Comparison of ENCODE assay signal across 8 mouse cellular contexts in the genomic region with DNA sequence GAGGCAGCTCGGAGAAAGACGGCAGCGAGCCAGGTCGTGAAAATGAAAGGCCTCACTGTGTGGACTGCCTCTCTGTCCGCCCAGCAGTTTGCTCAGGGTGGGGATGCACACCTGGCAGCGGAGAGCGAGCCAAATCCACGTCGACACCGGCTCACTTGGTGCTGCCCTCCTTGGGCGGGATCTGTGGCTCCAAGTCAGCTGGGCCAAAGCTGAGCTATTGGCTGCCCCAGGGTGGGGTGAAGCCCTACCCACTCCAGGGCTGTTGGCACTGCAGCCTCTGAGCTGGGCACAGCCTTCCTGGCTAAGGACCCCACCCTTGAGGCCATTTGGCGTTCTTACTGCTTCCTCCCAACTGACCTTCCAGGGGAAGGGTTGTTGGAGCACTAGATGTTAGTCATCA. TPM values are rescaled to one million over a fixed set of nuclear protein-coding genes. Genes with fewer than 3 reads are reported as not detected.
A peak's percentile ranks its signal among the peaks of the same experiment; 100 is the strongest.
DNase-seq lines count a peak whose midpoint lies in the region; ATAC-seq and TF ChIP-seq lines count a peak whose summit lies in the region.

No protein-coding gene starts in this region.

- intact Hi-C loops in heart, adult 2 months (cut with DNase I), result loop anchor here (5.0 kb wide), 1 partner anchor 88 kb away; a partner anchor contains a TSS
- intact Hi-C loops in heart, postnatal 25 days (cut with DNase I), result loop anchor here (5.0 kb wide), 1 partner anchor 88 kb away; a partner anchor contains a TSS

- peak overlapping the region; percentile 61 for H3K9ac ChIP-seq in heart, adult 2 months (ENCODE audit: low read depth, low read length)
- peak overlapping the region; percentile 82 for H3K9ac ChIP-seq in liver, embryonic 15.5 days
- H3K9ac ChIP-seq in neural tube, embryonic 12.5 days, result peak overlapping the region; percentile 82

- peak overlapping the region; percentile 99 for H3K4me2 ChIP-seq in liver, embryonic 15.5 days
- peak overlapping the region; percentile 78 for H3K4me2 ChIP-seq in neural tube, embryonic 12.5 days (replicated peaks)

- H3K27ac ChIP-seq in heart, adult 2 months, result no peak overlapping the region; the same call in 1 of the 2 replicates
- H3K27ac ChIP-seq in liver, embryonic 15.5 days (replicated peaks), result peak overlapping the region; percentile 76
- no peak overlapping the region for H3K27ac ChIP-seq in neural tube, embryonic 12.5 days

- H3K27me3 ChIP-seq in heart, adult 2 months (ENCODE audit: control insufficient read depth, insufficient read depth, low read length), result no peaks in the 10 kb centered on the region
- H3K27me3 ChIP-seq in liver, embryonic 15.5 days, result no peaks in the 10 kb centered on the region
- H3K27me3 ChIP-seq in neural tube, embryonic 12.5 days (replicated peaks), result no peaks in the 10 kb centered on the region

- no peaks in the 10 kb centered on the region for H3K79me2 ChIP-seq in heart, adult 2 months (replicated peaks; ENCODE audit: control insufficient read depth, insufficient read depth, low read length)

- peak; percentile 53 to 68 for DNase-seq in heart, adult 2 months
- no peak for DNase-seq in heart, postnatal 25 days (ENCODE audit: low spot score)
- peak; percentile 58 for DNase-seq in cerebellum, adult 8-10 months
- DNase-seq in frontal cortex, postnatal 14 days (ENCODE audit: low spot score in 2 of 2), result peak; percentile 42 to 51
- peak; percentile 67 for DNase-seq in kidney, adult 18-20 months
- peak; percentile 45 for DNase-seq in thymus, postnatal 25 days

- no peaks in the 10 kb centered on the region for H3K36me3 ChIP-seq in heart, adult 2 months (ENCODE audit: control insufficient read depth, insufficient read depth, low read length)
- H3K36me3 ChIP-seq in liver, embryonic 15.5 days (replicated peaks), result peaks cover 56% of the 10 kb centered on the region
- H3K36me3 ChIP-seq in neural tube, embryonic 12.5 days, result peaks cover 47% of the 10 kb centered on the region

- H3K9me3 ChIP-seq in liver, embryonic 15.5 days (replicated peaks), result no peaks in the 10 kb centered on the region
- H3K9me3 ChIP-seq in neural tube, embryonic 12.5 days, result no peaks in the 10 kb centered on the region

- H3K4me3 ChIP-seq in heart, adult 2 months, result peak overlapping the region; percentile 59
- H3K4me3 ChIP-seq in liver, embryonic 15.5 days (replicated peaks), result peak overlapping the region; percentile 76
- H3K4me3 ChIP-seq in neural tube, embryonic 12.5 days, result peak overlapping the region; percentile 66

- 2% methylated on average over 12 of the region's 12 CpGs for WGBS in heart, adult 2 months
- WGBS in liver, embryonic 15.5 days (ENCODE audit: insufficient replicate concordance), result 2% methylated on average over 12 of the region's 12 CpGs
- WGBS in neural tube, embryonic 12.5 days, result 6% methylated on average over 12 of the region's 12 CpGs

- TF ChIP-seq EP300 in heart, adult 2 months (IDR thresholded peaks at IDR 0.05; ENCODE audit: insufficient read depth, low read depth, low read length), result no peak

- TF ChIP-seq CTCF in heart, adult 2 months (IDR thresholded peaks at IDR 0.05), result no peak

- TF ChIP-seq POLR2A in heart, adult 2 months (IDR thresholded peaks at IDR 0.05; ENCODE audit: insufficient read depth, low read depth, low read length), result no peak

- peaks cover 2% of the 10 kb centered on the region for H3K4me1 ChIP-seq in heart, adult 2 months (ENCODE audit: control insufficient read depth, insufficient read depth, low read length)
- peaks cover 43% of the 10 kb centered on the region for H3K4me1 ChIP-seq in liver, embryonic 15.5 days (replicated peaks)
- peaks cover 15% of the 10 kb centered on the region for H3K4me1 ChIP-seq in neural tube, embryonic 12.5 days

- peak; percentile 19 for ATAC-seq in liver, embryonic 15.5 days (ENCODE audit: insufficient read depth)
- no peak for ATAC-seq in neural tube, embryonic 12.5 days (ENCODE audit: low FRiP score, low read depth)

RNA-seq across cellular contexts. Expression of a gene that starts 0.9 kb away (rescaled TPM):
- 1 to 10 TPM; 1.6 to 2.0 TPM for total RNA-seq in heart, adult 2 months (2021)
- 4.6 TPM in 2 replicates for polyA plus RNA-seq in heart, adult 2 months (2012; rRNA removed)
- 1 to 10 TPM; 1.8 to 2.5 TPM for total RNA-seq in heart, postnatal 25 days (2021)
- 38.6 and 46.9 TPM in 2 replicates for polyA plus RNA-seq in liver, embryonic 15.5 days (2015; fragmentation: Nextera tagmentation; extraction: Ambion mirVana)
- polyA plus RNA-seq in neural tube, embryonic 12.5 days (2016; fragmentation: Nextera tagmentation; extraction: Ambion mirVana), result 34.8 and 38.9 TPM in 2 replicates

RNA-seq across cellular contexts. Expression of a gene that starts 8.0 kb away (rescaled TPM):
- total RNA-seq in heart, adult 2 months (2021), result 10 to 100 TPM; 35.9 to 37.1 TPM
- 52.2 and 55.1 TPM in 2 replicates for polyA plus RNA-seq in heart, adult 2 months (2012; rRNA removed)
- total RNA-seq in heart, postnatal 25 days (2021), result 10 to 100 TPM; 34.6 to 37.6 TPM
- polyA plus RNA-seq in liver, embryonic 15.5 days (2015; fragmentation: Nextera tagmentation; extraction: Ambion mirVana), result 40.4 and 49.5 TPM in 2 replicates
- polyA plus RNA-seq in neural tube, embryonic 12.5 days (2016; fragmentation: Nextera tagmentation; extraction: Ambion mirVana), result 189 and 194 TPM in 2 replicates

RNA-seq across cellular contexts. Expression of a gene that starts 18.2 kb away (rescaled TPM):
- total RNA-seq in heart, adult 2 months (2021), result 10 to 100 TPM; 72.6 to 80.4 TPM
- 71.9 and 96.9 TPM in 2 replicates for polyA plus RNA-seq in heart, adult 2 months (2012; rRNA removed)
- total RNA-seq in heart, postnatal 25 days (2021), result 10 to 100 TPM; 71.5 to 74.8 TPM
- 91.4 and 96.5 TPM in 2 replicates for polyA plus RNA-seq in liver, embryonic 15.5 days (2015; fragmentation: Nextera tagmentation; extraction: Ambion mirVana)
- polyA plus RNA-seq in neural tube, embryonic 12.5 days (2016; fragmentation: Nextera tagmentation; extraction: Ambion mirVana), result 55.9 and 56.6 TPM in 2 replicates

RNA-seq across cellular contexts. Expression of a gene that starts 22.6 kb away (rescaled TPM):
- total RNA-seq in heart, adult 2 months (2021), result 10 to 100 TPM; 19.4 to 20.9 TPM
- polyA plus RNA-seq in heart, adult 2 months (2012; rRNA removed), result 19.0 and 29.2 TPM in 2 replicates
- 10 to 100 TPM; 16.0 to 18.0 TPM for total RNA-seq in heart, postnatal 25 days (2021)
- 73.9 and 81.7 TPM in 2 replicates for polyA plus RNA-seq in liver, embryonic 15.5 days (2015; fragmentation: Nextera tagmentation; extraction: Ambion mirVana)
- 63.2 and 63.3 TPM in 2 replicates for polyA plus RNA-seq in neural tube, embryonic 12.5 days (2016; fragmentation: Nextera tagmentation; extraction: Ambion mirVana)

RNA-seq across cellular contexts. Expression of a gene that starts 43.9 kb away (rescaled TPM):
- total RNA-seq in heart, adult 2 months (2021), result 10 to 100 TPM; 30.4 to 34.6 TPM
- 24.0 and 25.3 TPM in 2 replicates for polyA plus RNA-seq in heart, adult 2 months (2012; rRNA removed)
- 10 to 100 TPM; 27.4 to 29.0 TPM for total RNA-seq in heart, postnatal 25 days (2021)
- polyA plus RNA-seq in liver, embryonic 15.5 days (2015; fragmentation: Nextera tagmentation; extraction: Ambion mirVana), result 24.0 and 29.4 TPM in 2 replicates
- polyA plus RNA-seq in neural tube, embryonic 12.5 days (2016; fragmentation: Nextera tagmentation; extraction: Ambion mirVana), result 48.2 and 53.6 TPM in 2 replicates
